Mouse (Mus musculus) forebrain, embryonic 14.5 days (tissue): Measurements from ENCODE around the gene Mrln. TPM values are rescaled to one million over a fixed set of nuclear protein-coding genes. Genes with fewer than 3 reads are reported as not detected.

Experiments used
- polyA plus RNA-seq: library from polyadenylated mRNA; unstranded; fragments of >200 nt; fragmentation: Nextera tagmentation; extraction: Ambion mirVana; gene quantifications from 2 replicates; pipeline ENCODE4 v1.2.1, GENCODE M21; 2014

The Mrln gene
- polyA plus RNA-seq, 1 experiment from 2014 or later: not detected

Other genes starting within 250 kb of the Mrln start
- 22.8 and 25.8 TPM in 2 replicates for gene Ccdc6, start 107.5 kb upstream of the Mrln start, polyA plus RNA-seq
- 1.4 and 1.8 TPM in 2 replicates for gene Slc16a9, start 40.4 kb downstream of the Mrln start, polyA plus RNA-seq
- 20.8 and 25.3 TPM in 2 replicates for gene Fam13c, start 235.8 kb downstream of the Mrln start, polyA plus RNA-seq